Mouse (Mus musculus) kidney, adult 2 months (tissue): ENCODE data around the gene Usp6nl.

ENCODE experiments used
- CTCF ChIP-seq: fragments of 200-500 bp; conservative IDR thresholded peaks from 2 replicates; pipeline ENCODE4 v1.5.1; 2011; ENCODE audit warnings: low read depth, mild to moderate bottlenecking, control low read depth, low read length, moderate library complexity, mixed read lengths; ENCODE audit not compliant: insufficient read depth, insufficient read length
- POLR2A ChIP-seq: fragments of 200-500 bp; IDR thresholded peaks from one replicate; pipeline ENCODE4 v1.6.1; 2011; ENCODE audit warnings: low read depth, low read length, control low read depth

GRCm38 (mm10) chr2:6340439-6340838 is 18.0 kb downstream of the Usp6nl start:
- TF ChIP-seq POLR2A = no peak
- no peak for TF ChIP-seq CTCF
